Mouse (Mus musculus): ENCODE measurements at regions not wholly inside any gene's neighbourhood (a gene's known extent, or its start where the extent isn't known, plus 50 kb on each side); places are given as distances from the start of the nearest gene placed in this dataset. TPM values are rescaled to one million over a fixed set of nuclear protein-coding genes. Genes with fewer than 3 reads are reported as not detected.

Small RNAs in the stretch of these regions (microRNA-seq; reads per million reads assigned to microRNA genes)
- gene Gm22368 (ENCODE audit: borderline number of aligned reads): not detected
- not detected for gene Gm44376 (ENCODE audit: borderline number of aligned reads)
